Mouse (Mus musculus): ENCODE measurements around the gene Gm2056.
"Not testable (repeated sequence)": the region's sequence is repeated elsewhere in the genome, so short reads cannot be mapped to it uniquely, and the experiment has no call there.

Gene Gm2056

GRCm38 (mm10) chr12:88026704-88027103 is at the start of gene Gm2056:
Gene Gm2056 (plus strand): TSS chr12:88027004.
- DNase-seq (ENCODE audit: low spot score): not testable (repeated sequence)

GRCm38 (mm10) chr12:87984000-87984399 is 42.8 kb upstream of the Gm2056 start:
- not testable (repeated sequence) for DNase-seq (ENCODE audit: low spot score)

GRCm38 (mm10) chr12:88004118-88004517 is 22.7 kb upstream of the Gm2056 start:
- not testable (repeated sequence) for DNase-seq (ENCODE audit: low spot score)

GRCm38 (mm10) chr12:88011548-88011947 is 15.3 kb upstream of the Gm2056 start, which contains the start of gene Gm2075:
Gene Gm2075 (plus strand): TSS chr12:88011848.
- DNase-seq (ENCODE audit: low spot score): not testable (repeated sequence)

- DNase-seq (ENCODE audit: low spot score): not testable (repeated sequence)
Measured at GRCm38 (mm10) chr12:88018671-88019070, 8.1 kb upstream of the Gm2056 start, which contains the start of gene Gm6803. Gene Gm6803 (minus strand): TSS chr12:88018771.

GRCm38 (mm10) chr12:88032250-88032649 is 5.4 kb downstream of the Gm2056 start:
- DNase-seq (ENCODE audit: low spot score): not testable (repeated sequence)

GRCm38 (mm10) chr12:88039062-88039461 is 12.3 kb downstream of the Gm2056 start:
- not testable (repeated sequence) for DNase-seq (ENCODE audit: low spot score)

GRCm38 (mm10) chr12:88039703-88040102 is 12.9 kb downstream of the Gm2056 start:
- DNase-seq (ENCODE audit: low spot score): not testable (repeated sequence)

GRCm38 (mm10) chr12:88045226-88045625 is 18.4 kb downstream of the Gm2056 start:
- DNase-seq (ENCODE audit: low spot score): not testable (repeated sequence)

Data from testis, postnatal 14 days (tissue).